Mouse (Mus musculus) midbrain, embryonic 10.5 days (tissue): ENCODE measurements at regions not wholly inside any gene's neighbourhood (a gene's known extent, or its start where the extent isn't known, plus 50 kb on each side); places are given as distances from the start of the nearest gene placed in this dataset.

Experiments
- DNase-seq: peaks from one replicate; pipeline ENCODE4 v3.0.0-alpha.2; 2017; ENCODE audit warnings: low spot score
- H3K27ac ChIP-seq: fragments of 300-500 bp; sonication (generic); replicated peaks from 2 replicates; pipeline ENCODE4 v1.5.1; 2016; ENCODE audit warnings: mild to moderate bottlenecking
- H3K27me3 ChIP-seq: fragments of 300-500 bp; sonication (generic); 2 replicates; pipeline ENCODE4 v1.6.1; 2016; ENCODE audit warnings: low read depth, mild to moderate bottlenecking; ENCODE audit not compliant: poor library complexity, severe bottlenecking
- H3K36me3 ChIP-seq: fragments of 300-500 bp; sonication (generic); 2 replicates; pipeline ENCODE4 v1.6.1; 2016; ENCODE audit warnings: mild to moderate bottlenecking, moderate library complexity
- H3K4me1 ChIP-seq: fragments of 300-500 bp; sonication (generic); 2 replicates; pipeline ENCODE4 v1.6.1; 2016
- H3K4me3 ChIP-seq: fragments of 300-500 bp; sonication (generic); 2 replicates; pipeline ENCODE4 v1.5.1; 2016; ENCODE audit warnings: mild to moderate bottlenecking, moderate library complexity
- H3K9me3 ChIP-seq: fragments of 300-500 bp; sonication (generic); replicated peaks from 2 replicates; pipeline ENCODE4 v1.6.1; 2016; ENCODE audit warnings: mild to moderate bottlenecking
- WGBS: fragments of 180-500 bp; shearing (Covaris S2); methylation state at CpG from one replicate; pipeline ENCODE4 v1.1.7; 2016; 5-methylcytosine and 5-hydroxymethylcytosine counted together

DNA sequence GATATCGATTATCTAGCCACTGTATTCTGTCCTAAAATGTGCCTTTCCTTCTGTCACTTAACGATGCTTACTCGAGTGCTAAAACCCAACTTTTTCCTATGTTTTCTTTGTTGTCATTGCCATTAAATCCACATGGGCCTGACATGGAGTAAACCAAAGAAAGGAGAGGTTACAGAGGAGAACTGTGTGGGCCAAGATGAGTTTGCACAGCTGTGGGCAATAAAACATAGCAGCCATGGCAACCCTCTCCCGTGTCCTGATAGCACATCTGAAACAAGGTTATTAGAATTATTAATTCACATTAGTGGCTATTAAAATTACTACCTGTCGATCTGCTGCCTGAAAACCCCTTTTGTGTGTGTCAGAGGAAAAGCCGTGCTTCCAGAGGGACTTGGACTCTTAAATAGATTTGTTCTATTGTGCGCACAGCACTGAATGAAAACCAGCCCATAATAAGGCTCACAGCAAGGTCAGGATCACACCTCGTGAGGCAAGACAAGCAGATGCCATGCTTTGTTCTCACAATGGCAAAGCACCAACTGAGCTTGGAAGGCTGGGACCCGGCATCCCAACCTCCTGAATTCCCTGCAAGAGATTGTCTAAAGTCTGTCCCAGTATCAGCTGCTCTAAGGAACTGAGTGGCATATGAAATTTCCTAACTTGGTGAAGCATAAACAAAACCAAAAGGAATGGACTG, 95.0 kb upstream of the Nrp1 start:
- 54% methylated on average over 9 of the region's 9 CpGs for WGBS
- Histone ChIP-seq H3K27me3 (no peaks in the 10 kb centered on the region), H3K4me3 (no peak overlapping the region), H3K27ac (peak overlapping the region; percentile 66), H3K36me3 (no peaks in the 10 kb centered on the region), H3K9me3 (no peaks in the 10 kb centered on the region), H3K4me1 (peaks cover 30% of the 10 kb centered on the region)
- peak; percentile 33 for DNase-seq

DNA sequence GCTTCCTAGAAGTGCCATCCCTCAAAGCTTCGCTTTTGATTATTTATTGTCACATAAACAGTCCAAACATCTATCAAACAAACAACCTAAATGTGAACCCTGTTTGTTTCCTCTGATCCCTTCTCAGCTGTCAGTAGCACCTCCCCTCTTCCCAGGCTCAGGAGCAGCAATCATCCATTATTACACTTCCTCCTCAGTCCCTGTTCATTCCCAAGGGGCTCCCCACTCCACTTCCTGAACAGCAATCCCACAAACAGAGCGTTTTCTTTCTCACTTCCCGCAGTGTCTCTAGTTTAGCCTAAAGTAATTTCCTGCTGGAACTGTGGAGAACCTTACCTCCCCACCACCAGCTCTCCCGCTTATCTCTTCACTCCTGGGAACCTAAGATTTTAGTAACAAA, 91.1 kb upstream of the Nrp1 start:
- no peak for DNase-seq
- H3K27ac ChIP-seq = no peak overlapping the region
- no peaks in the 10 kb centered on the region for H3K9me3 ChIP-seq
- WGBS = 70% methylated on average over 4 of the region's 4 CpGs
- H3K4me3 ChIP-seq = no peak overlapping the region
- peaks cover 31% of the 10 kb centered on the region for H3K4me1 ChIP-seq
- no peaks in the 10 kb centered on the region for H3K27me3 ChIP-seq
- no peaks in the 10 kb centered on the region for H3K36me3 ChIP-seq

DNA sequence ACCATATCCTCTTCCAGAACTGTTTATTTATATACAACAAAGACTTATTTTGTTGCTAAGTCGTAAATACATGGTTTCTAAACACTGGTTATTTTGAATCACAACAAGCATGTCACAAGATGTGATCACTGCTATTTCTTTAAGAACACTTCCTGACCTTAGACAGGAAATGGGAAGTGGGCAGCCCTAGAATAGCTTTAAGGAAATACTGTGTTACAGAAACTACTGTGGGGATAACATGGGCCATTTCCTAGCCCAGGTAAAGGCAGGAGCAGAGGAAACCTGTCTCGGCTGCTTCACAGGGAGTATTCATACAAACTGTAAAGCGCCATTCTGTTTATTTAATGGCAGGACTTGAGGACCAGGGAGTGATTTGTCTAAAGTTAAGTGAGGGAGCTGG, 90.4 kb upstream of the Nrp1 start:
- WGBS = 90% methylated on average over 3 of the region's 3 CpGs
- no peaks in the 10 kb centered on the region for H3K27me3 ChIP-seq

DNA sequence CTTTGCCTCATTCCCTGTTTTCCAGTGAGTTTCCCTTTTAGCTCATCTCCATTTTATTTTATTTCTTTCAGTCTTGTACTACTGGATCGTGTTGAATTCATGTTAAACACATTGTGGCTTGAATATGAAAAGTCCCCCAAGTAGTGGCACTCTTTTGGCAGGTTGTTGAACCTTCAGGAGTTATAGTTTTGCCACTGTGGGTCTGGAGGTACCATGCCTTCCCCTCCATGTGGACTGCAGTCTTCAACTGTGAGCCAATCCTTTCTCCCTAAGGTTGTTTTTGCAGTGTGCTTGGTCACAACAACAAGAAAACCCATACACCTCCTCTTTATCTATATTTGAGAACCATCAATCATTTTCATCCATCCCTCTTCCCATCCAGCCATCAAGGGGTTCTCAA, 88.9 kb upstream of the Nrp1 start:
- Histone ChIP-seq H3K36me3 (no peaks in the 10 kb centered on the region), H3K27ac (no peak overlapping the region), H3K27me3 (no peaks in the 10 kb centered on the region), H3K4me1 (peaks cover 24% of the 10 kb centered on the region), H3K9me3 (no peaks in the 10 kb centered on the region), H3K4me3 (no peak overlapping the region)
- WGBS = 88% methylated on average over 1 of the region's 1 CpGs
- no peak for DNase-seq

More for the DNA sequence above, 90.4 kb upstream of the Nrp1 start:
- Histone ChIP-seq H3K9me3 (no peaks in the 10 kb centered on the region), H3K27ac (no peak overlapping the region), H3K36me3 (no peaks in the 10 kb centered on the region), H3K4me1 (peaks cover 35% of the 10 kb centered on the region), H3K4me3 (no peak overlapping the region)
- DNase-seq = no peak

DNA sequence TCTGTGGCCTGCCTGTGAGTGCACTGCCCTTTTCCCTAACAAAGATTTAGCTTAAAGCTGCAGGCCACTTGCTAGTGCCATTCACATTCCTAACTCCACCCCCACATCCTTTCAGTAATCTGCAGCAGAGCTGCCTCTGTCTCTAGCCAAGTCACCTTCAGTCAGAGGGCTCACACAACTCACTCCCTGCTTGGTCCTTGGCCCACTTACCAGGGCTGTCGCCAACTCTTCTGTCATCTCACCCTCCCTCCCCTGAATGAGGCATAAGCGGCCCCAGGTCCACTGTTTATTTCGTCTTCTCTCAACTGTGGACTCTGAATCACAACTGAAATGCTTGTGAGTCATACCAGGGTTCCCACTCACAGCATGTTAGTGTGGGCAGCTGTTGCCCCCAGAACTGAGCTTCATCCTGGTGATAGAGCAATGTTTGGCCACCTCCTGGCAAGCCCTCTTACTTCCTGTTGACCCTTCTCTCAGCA, 85.5 kb upstream of the Nrp1 start:
- DNase-seq = peak; percentile 13
- H3K9me3 ChIP-seq = no peaks in the 10 kb centered on the region

DNA sequence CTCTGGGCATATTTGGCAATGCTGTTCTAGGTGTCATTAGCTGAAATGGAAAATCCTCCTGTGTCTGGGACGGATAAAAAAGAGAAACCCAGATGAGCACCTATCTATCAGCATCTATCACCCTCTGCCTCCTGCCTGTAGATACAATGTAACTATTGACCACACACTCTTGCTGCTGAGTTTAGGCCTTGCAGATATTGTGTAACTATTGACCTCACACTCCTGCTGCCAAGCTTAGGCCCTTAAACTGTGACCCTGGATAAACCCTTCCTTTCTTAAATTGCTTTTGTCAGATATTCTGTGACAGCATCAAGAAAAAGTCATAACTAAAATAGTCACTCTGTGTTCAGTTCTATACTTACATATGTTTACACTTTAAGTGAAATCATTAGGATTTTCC, 81.9 kb upstream of the Nrp1 start:
- DNase-seq = no peak
- H3K36me3 ChIP-seq = no peaks in the 10 kb centered on the region
- WGBS = 86% methylated on average over 1 of the region's 1 CpGs
- H3K9me3 ChIP-seq = no peaks in the 10 kb centered on the region
- no peaks in the 10 kb centered on the region for H3K27me3 ChIP-seq
- peaks cover 13% of the 10 kb centered on the region for H3K4me1 ChIP-seq
- H3K27ac ChIP-seq = no peak overlapping the region
- H3K4me3 ChIP-seq = no peak overlapping the region

More for the DNA sequence above, 85.5 kb upstream of the Nrp1 start:
- no peak overlapping the region for H3K4me3 ChIP-seq
- peak overlapping the region; percentile 68 for H3K27ac ChIP-seq
- no peaks in the 10 kb centered on the region for H3K27me3 ChIP-seq
- no peaks in the 10 kb centered on the region for H3K36me3 ChIP-seq
- 26% methylated on average over 3 of the region's 3 CpGs for WGBS
- H3K4me1 ChIP-seq = peaks cover 13% of the 10 kb centered on the region

DNA sequence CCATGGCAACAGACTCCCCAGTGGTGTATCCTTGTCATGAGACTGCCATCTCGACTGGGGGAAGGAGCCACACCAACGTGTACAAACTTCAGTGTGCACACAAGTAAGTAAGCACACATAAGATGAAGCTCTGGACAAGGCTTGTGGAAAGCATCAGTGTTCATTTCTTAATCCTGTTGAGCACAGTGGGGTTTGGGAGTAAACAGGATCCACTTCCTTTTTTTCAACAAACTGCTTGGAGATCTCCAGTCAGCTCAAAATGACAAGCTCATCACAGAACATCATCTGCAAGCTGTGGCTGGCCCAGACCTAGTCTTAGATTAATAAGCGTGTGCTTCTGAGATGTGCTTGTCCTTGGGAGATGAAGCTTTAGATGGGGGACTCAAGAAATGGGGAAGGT, 75.6 kb upstream of the Nrp1 start:
- Histone ChIP-seq H3K27ac (no peak overlapping the region), H3K4me1 (no peaks in the 10 kb centered on the region), H3K9me3 (no peaks in the 10 kb centered on the region), H3K4me3 (no peak overlapping the region), H3K36me3 (no peaks in the 10 kb centered on the region), H3K27me3 (no peaks in the 10 kb centered on the region)
- WGBS = 78% methylated on average over 3 of the region's 3 CpGs
- no peak for DNase-seq

DNA sequence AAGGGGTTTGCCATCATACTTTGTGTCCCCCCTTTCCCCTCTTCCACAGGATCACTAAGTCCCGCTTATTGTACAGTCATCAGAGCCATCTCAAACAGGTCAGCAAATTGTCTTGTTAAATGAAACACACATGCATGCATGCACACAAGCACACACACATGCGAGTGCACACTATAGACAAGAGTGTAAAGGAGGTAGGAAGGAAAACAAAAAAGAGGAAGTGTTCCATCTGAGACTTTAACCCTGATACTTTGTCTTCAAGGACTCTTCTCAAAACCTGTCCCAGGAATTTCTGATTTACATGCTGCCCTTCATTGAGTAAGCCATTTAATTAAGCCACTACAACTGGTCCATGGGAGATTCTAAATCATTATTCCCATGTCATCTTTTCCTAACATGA, 75.0 kb upstream of the Nrp1 start:
- H3K9me3 ChIP-seq = no peaks in the 10 kb centered on the region
- DNase-seq = no peak
- no peaks in the 10 kb centered on the region for H3K27me3 ChIP-seq
- no peaks in the 10 kb centered on the region for H3K4me1 ChIP-seq
- H3K4me3 ChIP-seq = no peak overlapping the region
- H3K36me3 ChIP-seq = no peaks in the 10 kb centered on the region
- H3K27ac ChIP-seq = no peak overlapping the region
- WGBS = 75% methylated on average over 2 of the region's 2 CpGs

DNA sequence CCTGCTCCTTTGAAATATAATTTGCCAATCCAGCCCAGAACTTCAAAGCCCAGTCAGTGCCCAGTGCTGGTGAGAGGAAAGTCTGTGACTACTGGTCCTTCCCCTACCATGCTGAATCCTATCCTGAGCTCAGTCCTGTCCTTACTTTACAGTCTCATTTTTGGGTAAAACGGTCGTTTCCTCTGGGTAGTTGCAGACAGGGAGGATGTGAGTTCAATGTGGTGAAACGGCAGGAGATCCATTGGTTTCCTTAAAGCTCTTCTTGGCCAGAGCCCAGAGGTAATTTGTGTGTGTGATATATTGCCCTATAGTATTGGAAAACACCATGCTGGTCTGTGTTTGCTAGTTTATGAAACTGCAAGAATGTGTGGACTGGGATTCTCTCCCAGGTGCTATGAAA, 73.6 kb upstream of the Nrp1 start:
- 85% methylated on average over 3 of the region's 3 CpGs for WGBS
- Histone ChIP-seq H3K9me3 (no peaks in the 10 kb centered on the region), H3K27me3 (no peaks in the 10 kb centered on the region), H3K4me3 (no peak overlapping the region), H3K4me1 (no peaks in the 10 kb centered on the region), H3K27ac (no peak overlapping the region), H3K36me3 (no peaks in the 10 kb centered on the region)
- no peak for DNase-seq

DNA sequence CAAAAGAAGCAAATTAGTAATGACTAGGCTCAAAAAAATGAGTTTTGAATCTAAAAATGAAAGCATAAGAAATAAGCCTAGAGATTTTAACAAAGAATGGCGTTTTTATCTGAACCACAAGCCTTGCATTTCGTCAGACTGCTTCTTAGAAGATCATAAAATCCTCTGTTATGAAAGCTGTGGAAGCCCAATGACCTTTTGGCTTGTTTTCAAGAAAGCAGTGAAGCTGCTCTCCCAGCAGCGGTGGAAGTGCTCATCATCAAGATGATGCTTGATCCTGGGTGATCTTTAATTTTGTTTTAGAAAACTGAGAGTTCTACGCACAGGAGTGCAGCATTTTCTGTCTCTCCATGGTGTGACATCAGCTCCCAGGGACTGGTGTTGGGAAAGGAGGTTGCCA, 68.3 kb upstream of the Nrp1 start:
- Histone ChIP-seq H3K4me3 (no peak overlapping the region), H3K27ac (no peak overlapping the region), H3K27me3 (no peaks in the 10 kb centered on the region), H3K4me1 (peaks cover 5% of the 10 kb centered on the region; the same call in 1 of the 2 replicates), H3K36me3 (no peaks in the 10 kb centered on the region), H3K9me3 (no peaks in the 10 kb centered on the region)
- WGBS = 87% methylated on average over 4 of the region's 4 CpGs
- no peak for DNase-seq

DNA sequence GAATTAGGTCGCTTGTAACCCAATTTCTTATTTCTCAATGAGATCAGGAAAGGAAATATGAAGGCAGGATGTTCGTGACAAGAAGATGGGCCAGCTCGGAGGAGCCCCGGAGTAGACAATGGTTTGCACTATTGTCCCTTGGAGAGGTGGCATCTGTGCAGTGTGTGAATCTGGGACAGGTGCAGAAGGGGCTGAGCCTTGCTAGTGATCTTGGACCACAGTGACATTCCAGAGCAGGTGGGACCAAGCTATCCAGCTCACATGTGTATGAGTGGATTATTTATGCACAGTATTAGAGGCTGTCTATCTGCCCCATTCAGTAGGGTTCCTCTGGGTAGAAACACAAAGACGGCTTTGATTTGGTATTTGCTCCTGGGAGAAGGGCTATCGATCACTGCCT, 66.0 kb upstream of the Nrp1 start:
- 91% methylated on average over 6 of the region's 6 CpGs for WGBS

DNA sequence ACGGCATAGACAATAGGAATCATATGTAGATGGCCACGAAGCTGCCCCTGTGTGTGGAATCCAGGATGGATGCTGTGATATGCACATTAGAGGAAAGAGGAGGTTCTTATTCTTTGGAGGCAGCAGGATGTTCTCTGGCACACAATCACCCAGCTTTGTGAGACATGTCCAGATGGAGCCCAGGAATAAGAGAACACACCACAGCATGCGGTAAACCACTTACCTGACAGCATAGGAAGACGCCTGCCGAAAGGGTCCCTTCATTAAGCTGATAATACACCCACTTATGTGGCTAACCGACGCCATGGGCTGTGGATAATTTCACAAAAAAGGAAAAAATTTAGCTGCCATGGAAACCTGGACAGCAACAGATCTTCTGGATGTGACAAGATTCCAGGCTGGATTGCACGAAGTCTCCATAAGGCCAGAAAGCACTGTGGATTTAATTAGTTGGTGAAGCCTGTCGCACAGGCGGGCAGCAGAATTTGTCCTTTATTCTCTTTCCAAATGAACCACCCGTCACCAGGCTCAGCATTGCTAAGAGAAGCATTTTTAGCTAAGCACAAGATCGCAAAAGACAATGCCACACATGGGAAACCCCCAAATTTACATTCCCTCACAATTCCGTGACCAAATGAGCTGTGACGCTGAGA, 61.5 kb upstream of the Nrp1 start:
- Histone ChIP-seq H3K27ac (no peak overlapping the region), H3K4me1 (peaks cover 12% of the 10 kb centered on the region), H3K36me3 (no peaks in the 10 kb centered on the region), H3K9me3 (no peaks in the 10 kb centered on the region), H3K27me3 (no peaks in the 10 kb centered on the region), H3K4me3 (no peak overlapping the region)
- no peak for DNase-seq
- WGBS = 85% methylated on average over 14 of the region's 14 CpGs

More for the DNA sequence above, 66.0 kb upstream of the Nrp1 start:
- no peak for DNase-seq
- Histone ChIP-seq H3K27me3 (no peaks in the 10 kb centered on the region), H3K4me1 (peaks cover 12% of the 10 kb centered on the region), H3K27ac (no peak overlapping the region), H3K36me3 (no peaks in the 10 kb centered on the region), H3K4me3 (no peak overlapping the region), H3K9me3 (no peaks in the 10 kb centered on the region)

DNA sequence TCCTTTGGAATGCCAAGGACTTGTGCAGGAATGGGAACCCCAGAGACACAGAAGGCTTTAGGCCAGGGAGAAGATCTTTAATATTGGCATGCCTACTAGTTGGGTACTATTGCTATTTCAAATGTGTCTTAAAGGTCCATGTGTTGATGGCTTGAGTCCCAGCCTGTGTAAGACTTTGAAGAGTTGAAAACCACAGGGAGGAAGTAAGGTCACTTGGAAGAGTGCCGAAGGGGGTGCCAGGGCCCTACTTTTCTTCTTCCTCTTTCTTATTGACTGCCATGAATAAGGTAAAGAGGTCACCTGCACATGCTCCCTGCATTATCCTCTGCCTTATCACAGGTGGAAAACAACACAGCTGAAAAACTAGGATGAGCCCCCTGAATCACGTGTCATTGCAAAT, 56.1 kb upstream of the Nrp1 start:
- no peaks in the 10 kb centered on the region for H3K36me3 ChIP-seq
- H3K4me1 ChIP-seq = peaks cover under 1% of the 10 kb centered on the region; the same call in 1 of the 2 replicates
- no peaks in the 10 kb centered on the region for H3K27me3 ChIP-seq
- no peak overlapping the region for H3K27ac ChIP-seq
- WGBS = 89% methylated on average over 2 of the region's 2 CpGs
- H3K4me3 ChIP-seq = no peak overlapping the region
- no peak for DNase-seq
- no peaks in the 10 kb centered on the region for H3K9me3 ChIP-seq
